Mouse (Mus musculus) heart, postnatal 4 days (tissue): ENCODE results near the gene Atp11b. TPM values are rescaled to one million over a fixed set of nuclear protein-coding genes. Genes with fewer than 3 reads are reported as not detected.

Experiments
- DNase-seq: peaks from one replicate; pipeline ENCODE4 v3.0.0; 2021
- total RNA-seq, 2 experiments: library from RNA; stranded (reverse); gene quantifications; 2 replicates each; pipeline ENCODE4 v1.2.3; 2021

Atp11b gene
- 10 to 100 TPM; 32.1 to 38.4 TPM for total RNA-seq

- DNase-seq = peak; percentile 85
These were observed at the start of gene Atp11b for GRCm38 (mm10) chr3:35753825-35754767. TSS of gene Atp11b (plus strand) at chr3:35754106.

- DNase-seq = no peak
These were observed 49.6 kb upstream of the Atp11b start for GRCm38 (mm10) chr3:35704328-35704613.

- no peak for DNase-seq
These were observed 34.2 kb upstream of the Atp11b start for GRCm38 (mm10) chr3:35719531-35720205.

GRCm38 (mm10) chr3:35720801-35721200, 33.1 kb upstream of the Atp11b start:
- DNase-seq = no peak

- no peak for DNase-seq
These were observed 32.0 kb upstream of the Atp11b start for GRCm38 (mm10) chr3:35721818-35722446.

GRCm38 (mm10) chr3:35722811-35723210, 31.1 kb upstream of the Atp11b start:
- no peak for DNase-seq

- DNase-seq = no peak
These were observed 30.2 kb upstream of the Atp11b start for GRCm38 (mm10) chr3:35723586-35724322.

DNA sequence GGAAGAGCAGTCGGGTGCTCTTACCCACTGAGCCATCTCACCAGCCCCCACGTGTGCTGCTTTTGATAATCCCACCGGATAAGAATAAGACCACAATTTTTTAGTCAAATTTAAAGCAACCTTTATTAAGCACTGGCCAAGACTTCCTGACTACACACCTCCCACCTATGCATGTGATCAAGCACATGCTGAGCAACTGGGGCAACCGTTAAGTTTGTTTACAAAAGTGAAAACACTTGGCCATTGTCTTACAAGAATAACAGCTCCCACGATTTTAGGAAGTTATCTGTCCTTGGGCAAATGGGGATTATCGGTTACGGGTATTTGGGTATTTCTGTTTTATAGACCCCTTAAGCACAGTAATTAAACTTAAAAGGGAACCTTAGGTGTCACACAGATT, 28.8 kb upstream of the Atp11b start:
- no peak for DNase-seq

DNA sequence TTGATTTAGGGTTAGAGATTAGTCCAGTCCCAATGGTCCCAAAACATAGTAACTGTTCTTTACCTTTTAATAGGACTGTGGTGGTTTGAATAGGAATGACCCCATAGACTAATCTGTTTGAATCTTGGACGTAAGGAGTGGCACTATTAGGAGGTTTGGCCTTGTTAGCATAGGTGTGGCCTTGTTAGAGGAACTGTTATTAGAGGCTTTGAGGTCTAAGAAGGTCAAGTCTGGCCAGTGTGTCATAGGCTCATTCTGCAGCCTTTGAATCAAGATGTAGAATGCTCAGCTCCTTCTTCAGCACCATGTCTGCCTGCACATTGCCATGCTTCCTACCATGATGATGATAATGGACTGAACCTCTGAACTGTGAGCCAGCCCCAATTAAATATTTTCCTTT, 27.0 kb upstream of the Atp11b start:
- no peak for DNase-seq

DNA sequence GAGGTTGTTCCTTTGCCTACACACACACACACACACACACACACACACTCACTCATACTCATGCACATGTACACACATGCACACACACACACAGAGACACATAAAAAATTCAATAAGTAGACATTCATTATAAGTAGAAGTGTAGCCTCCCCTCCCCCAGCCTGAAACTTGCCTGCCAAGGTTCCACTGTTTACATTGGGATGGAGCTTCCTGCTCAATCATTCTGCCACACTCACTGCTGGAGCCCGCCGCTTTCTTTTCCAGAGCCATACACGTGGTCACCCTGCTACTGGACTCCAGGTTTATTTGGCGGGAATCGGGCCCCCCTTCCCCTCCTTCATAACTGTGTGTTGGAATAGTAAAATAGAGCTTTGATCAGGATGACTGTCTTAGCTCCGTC, 24.4 kb upstream of the Atp11b start:
- no peak for DNase-seq

- no peak for DNase-seq
These were observed 21.7 kb upstream of the Atp11b start for GRCm38 (mm10) chr3:35731981-35732777.

DNA sequence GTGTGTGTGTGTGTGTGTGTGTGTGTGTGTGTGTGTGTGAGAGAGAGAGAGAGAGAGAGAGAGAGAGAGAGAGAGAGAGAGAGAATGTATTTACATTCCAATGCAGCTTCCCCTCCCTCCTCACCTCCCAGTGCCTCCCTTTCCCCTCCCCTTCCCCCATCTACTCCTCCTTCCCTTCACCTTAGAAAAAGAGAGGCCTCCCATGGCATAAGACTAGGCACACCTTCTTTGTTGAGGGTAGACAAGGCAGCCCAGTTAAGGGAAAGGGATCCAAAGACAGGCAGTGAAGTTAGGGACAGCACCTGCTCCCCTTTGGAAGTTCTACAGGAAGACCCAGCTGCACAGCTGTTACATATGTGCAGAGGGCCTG, 21.1 kb upstream of the Atp11b start:
- DNase-seq = no peak

DNA sequence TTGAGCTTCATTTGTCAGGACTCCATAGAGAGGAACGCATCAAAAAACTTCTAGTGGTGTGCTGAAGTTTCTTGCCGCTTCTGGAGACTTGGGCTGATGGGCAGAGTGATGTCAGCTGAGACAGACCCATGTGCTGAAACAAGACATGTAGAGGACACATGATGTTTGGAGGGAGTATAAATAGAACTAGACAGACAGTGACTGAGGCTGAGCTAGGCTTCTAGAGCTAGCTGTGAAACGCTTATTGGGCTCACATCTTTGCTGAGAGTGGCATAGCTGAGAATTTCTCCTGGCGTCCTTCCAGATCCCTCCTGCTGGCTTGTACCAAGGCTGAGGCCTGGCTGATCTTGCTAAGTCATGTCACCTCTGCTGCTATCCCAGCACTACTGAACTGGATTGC, 19.4 kb upstream of the Atp11b start:
- DNase-seq = no peak

DNA sequence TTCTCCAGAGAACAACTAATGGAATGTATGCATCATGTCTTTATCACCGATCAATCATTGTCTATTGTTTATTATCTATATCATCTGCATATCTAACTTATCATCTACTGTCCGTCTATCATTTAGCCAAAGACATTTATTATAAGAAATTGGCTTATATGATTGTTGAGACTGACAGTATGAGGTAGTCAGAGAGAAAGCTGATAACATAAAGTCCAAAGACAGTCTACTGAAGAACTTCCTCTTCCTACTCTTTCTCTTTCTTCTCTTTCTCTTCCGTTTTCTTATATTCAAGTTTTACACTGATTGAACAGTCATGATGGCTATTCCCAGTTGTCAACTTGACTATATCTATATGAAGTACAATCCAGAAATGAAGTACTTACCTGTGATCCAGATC, 15.8 kb upstream of the Atp11b start:
- DNase-seq = no peak

GRCm38 (mm10) chr3:35745010-35745409, 8.9 kb upstream of the Atp11b start:
- no peak for DNase-seq

DNA sequence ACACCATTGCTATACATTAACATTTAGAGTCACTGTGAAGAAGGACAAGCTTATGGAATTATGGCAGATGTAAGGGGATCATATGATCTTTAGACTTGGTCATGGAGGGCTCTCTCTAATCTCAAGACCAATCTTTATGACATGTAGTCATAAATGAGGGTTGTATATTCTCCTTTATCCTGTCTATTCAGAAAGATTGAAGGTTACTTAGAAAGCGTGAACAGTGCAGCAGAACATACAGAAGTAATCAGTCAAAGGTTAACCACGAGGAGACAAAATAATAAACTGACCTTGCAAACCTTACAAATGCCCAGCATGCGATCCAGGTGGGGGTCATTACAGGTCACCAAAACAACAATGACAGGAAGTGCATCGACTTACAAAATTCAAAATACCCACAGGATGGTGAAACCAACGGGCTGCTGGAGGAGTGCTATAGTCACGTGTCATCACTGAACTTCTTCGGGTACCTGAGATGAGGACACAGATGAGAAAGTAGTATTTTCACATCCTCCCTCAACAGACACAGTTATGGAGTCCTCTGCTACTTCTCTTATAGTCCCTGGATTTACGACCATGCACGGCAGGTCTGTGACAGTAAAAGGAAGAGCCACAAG, 7.0 kb upstream of the Atp11b start:
- DNase-seq = no peak

DNA sequence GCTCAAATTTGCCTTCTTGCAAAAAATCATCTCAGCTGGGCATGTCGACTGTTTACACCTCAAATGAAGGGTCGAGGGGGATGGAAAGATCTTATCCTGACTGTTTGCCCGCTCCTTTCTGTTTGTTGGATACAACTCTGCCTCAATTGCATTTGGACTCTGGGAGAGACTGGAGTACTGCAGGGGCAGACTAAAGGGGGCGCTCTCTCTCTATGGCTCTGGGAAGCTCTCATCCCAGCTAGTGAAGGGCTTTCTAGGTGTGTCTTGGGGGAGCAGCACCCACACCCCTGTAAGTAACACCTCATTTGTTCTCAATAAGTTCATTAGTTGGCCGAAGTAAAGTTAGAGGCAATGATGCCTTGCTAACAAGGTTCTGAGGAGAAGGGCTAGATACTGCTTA, 3.6 kb upstream of the Atp11b start:
- DNase-seq = no peak

- no peak for DNase-seq
These were observed 2.2 kb upstream of the Atp11b start for GRCm38 (mm10) chr3:35751724-35752123.

DNA sequence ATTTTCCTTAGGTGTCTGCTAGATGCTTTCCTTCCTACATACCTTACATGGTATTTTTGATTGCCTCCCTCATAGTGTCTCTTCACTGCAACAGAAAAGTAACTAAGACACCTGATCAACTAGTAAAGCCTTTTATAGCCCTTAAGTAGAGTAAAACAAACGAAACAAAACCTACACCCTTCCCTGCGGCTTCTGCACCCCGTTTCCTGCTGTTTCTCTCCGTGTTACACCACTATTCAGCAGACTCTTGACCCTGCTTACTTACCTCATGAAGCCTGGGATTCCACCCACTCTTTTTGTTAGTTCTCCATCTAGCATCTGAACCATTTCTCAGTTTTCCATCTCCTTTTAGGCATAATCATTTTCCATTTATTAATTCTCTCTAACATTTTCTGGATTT, 8.8 kb downstream of the Atp11b start:
- DNase-seq = no peak

GRCm38 (mm10) chr3:35764637-35765617, 11.0 kb downstream of the Atp11b start:
- DNase-seq = no peak
